Mouse (Mus musculus): Measurements from ENCODE around the gene Ccdc8. TPM values are rescaled to one million over a fixed set of nuclear protein-coding genes. Genes with fewer than 3 reads are reported as not detected.

Gene Ccdc8
- polyA plus RNA-seq, 1 experiment, result 0.87 TPM

- no peaks in the 10 kb centered on the region for H3K27me3 ChIP-seq (ENCODE audit: control insufficient read depth, insufficient read depth, low read length)
- TF ChIP-seq POLR2A (IDR thresholded peaks at IDR 0.05; ENCODE audit: borderline replicate concordance, insufficient read depth, low read length) (no peak), CTCF (IDR thresholded peaks at IDR 0.05; ENCODE audit: borderline replicate concordance, insufficient read depth, low read depth, low read length) (peak; percentile 65; the same call in 1 of the 2 replicates)
- DNase-seq, result peak in 1 of 2 experiments; percentile 85
- WGBS, result 4% methylated on average over 24 of the region's 24 CpGs
- H3K4me1 ChIP-seq (ENCODE audit: control insufficient read depth, insufficient read depth, low read length), result peaks cover 42% of the 10 kb centered on the region
- peak overlapping the region; percentile 88 for H3K4me3 ChIP-seq (replicated peaks; ENCODE audit: insufficient read depth, low read depth, low read length)
- H3K27ac ChIP-seq (ENCODE audit: insufficient read depth, low read length), result peak overlapping the region; percentile 71
Measured at GRCm38 (mm10) chr7:17026710-17027587, 34.4 kb downstream of the Ccdc8 start.

DNA sequence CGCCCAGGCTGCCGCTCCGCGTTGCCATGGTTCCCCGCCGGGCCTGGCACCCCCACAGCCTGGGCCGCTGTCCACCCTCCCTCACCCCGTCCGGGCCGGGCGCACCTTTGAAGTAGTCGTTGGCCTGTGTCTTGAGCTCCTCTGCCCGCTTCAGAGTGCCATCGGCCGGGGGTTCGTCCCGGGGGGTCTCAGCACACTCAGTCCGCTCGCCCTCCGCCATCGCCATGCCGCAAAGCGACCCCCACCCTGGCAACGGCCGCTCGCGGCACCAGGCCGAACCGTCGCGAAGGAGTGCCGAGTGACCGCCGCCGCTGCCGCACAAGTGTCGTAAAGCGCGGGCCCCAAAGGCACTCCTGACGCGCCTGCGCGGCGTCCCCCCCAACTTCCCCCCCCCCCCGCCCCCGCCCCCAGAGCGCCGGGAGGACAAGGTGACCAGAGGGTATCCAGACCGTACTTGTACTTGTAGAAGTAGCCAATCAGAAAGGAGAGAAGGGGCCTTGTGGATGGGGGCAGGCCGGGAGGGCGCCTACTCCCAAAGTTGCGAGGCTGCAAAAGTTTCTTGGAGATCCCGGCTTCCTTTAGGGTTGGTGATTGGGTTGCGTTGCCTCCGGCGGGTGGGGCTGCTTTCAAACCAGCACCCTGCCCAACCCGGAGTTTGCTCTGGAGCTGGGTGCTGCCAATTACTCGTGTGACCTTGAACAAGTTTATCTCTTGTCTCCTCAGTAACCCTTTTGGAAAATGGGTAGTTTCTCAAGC, 35.3 kb downstream of the Ccdc8 start, which contains the start of gene Ppp5c:
Gene Ppp5c, minus strand, starts transcription at position 337 of the 756 bp plus-strand sequence.
- peak; percentile 90 to 91 for DNase-seq
- no peaks in the 10 kb centered on the region for H3K27me3 ChIP-seq (ENCODE audit: control insufficient read depth, insufficient read depth, low read length)
- H3K4me3 ChIP-seq (replicated peaks; ENCODE audit: insufficient read depth, low read depth, low read length), result peak within 1 kb of the TSS; percentile 88
- peak within 1 kb of the TSS; percentile 71 for H3K27ac ChIP-seq (ENCODE audit: insufficient read depth, low read length)
- WGBS, result 0% methylated on average over 56 of the region's 58 CpGs
- no peak for TF ChIP-seq CTCF (IDR thresholded peaks at IDR 0.05; ENCODE audit: borderline replicate concordance, insufficient read depth, low read depth, low read length)
- peak; percentile 67 for TF ChIP-seq POLR2A (IDR thresholded peaks at IDR 0.05; ENCODE audit: borderline replicate concordance, insufficient read depth, low read length)
- peaks cover 34% of the 10 kb centered on the region for H3K4me1 ChIP-seq (ENCODE audit: control insufficient read depth, insufficient read depth, low read length)

GRCm38 (mm10) chr7:17028923-17029322, 36.4 kb downstream of the Ccdc8 start:
- no peak overlapping the region for H3K4me3 ChIP-seq (replicated peaks; ENCODE audit: insufficient read depth, low read depth, low read length)
- H3K27me3 ChIP-seq (ENCODE audit: control insufficient read depth, insufficient read depth, low read length), result no peaks in the 10 kb centered on the region
- TF ChIP-seq CTCF (IDR thresholded peaks at IDR 0.05; ENCODE audit: borderline replicate concordance, insufficient read depth, low read depth, low read length) (no peak), POLR2A (IDR thresholded peaks at IDR 0.05; ENCODE audit: borderline replicate concordance, insufficient read depth, low read length) (no peak)
- WGBS, result 59% methylated on average over 7 of the region's 7 CpGs
- peaks cover 22% of the 10 kb centered on the region for H3K4me1 ChIP-seq (ENCODE audit: control insufficient read depth, insufficient read depth, low read length)
- no peak for DNase-seq
- no peak overlapping the region for H3K27ac ChIP-seq (ENCODE audit: insufficient read depth, low read length)

DNA sequence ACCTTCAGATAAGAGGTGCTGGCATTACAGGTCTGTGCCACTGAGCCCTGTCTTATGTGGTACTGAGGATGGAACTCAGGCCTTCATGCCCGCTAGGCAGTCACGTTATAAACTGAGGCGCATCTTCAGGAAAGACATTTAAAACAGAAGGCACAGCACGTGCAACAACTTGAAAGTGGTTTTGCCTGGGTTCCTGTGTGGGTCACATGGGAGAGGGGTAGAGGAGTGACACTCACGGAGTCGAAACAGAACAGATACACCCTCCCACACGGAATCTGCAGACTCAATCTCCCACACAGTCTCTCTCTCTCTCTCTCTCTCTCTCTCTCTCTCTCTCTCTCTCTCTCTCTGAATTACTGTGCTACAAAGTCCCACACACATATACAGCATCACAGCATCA, 37.7 kb downstream of the Ccdc8 start:
- no peak overlapping the region for H3K27ac ChIP-seq (ENCODE audit: insufficient read depth, low read length)

DNA sequence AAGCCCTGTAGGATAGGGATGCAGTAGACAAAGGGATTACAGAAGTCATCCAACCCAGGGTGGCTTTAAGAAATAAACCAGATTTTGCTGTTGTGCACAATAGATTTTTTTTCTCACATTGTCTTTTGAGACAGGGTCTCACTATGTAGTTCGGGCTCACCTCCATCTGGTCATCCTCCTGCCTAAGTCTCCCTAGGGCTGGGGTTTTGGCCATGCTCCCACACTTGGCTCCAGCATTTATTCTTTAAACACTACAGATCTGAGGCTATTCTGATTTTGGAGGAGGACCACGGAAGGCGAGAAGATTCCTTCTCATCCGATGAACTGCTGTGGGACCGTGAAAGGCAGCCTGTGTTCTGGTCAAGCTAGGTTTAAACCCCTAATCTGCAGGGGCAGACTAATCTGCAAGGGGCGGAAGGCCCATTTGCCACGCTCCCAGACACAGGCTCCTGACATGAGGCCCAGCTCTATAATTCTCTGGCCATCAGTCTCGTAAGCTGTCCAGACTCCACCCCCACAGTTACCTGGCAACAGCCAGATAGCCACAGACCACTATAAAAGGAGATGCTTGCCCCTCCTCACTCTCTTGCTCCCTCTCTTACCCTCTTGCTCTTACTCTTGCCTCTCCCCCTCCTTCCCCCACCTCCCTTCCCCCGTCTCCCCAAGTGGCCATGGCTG, 45.6 kb downstream of the Ccdc8 start:
- no peaks in the 10 kb centered on the region; the same call in 1 of the 2 replicates for H3K4me1 ChIP-seq (ENCODE audit: control insufficient read depth, insufficient read depth, low read length)
- no peak overlapping the region for H3K27ac ChIP-seq (ENCODE audit: insufficient read depth, low read length)
- H3K27me3 ChIP-seq (ENCODE audit: control insufficient read depth, insufficient read depth, low read length), result no peaks in the 10 kb centered on the region
- WGBS, result 48% methylated on average over 9 of the region's 9 CpGs
- no peak for DNase-seq
- TF ChIP-seq CTCF (IDR thresholded peaks at IDR 0.05; ENCODE audit: borderline replicate concordance, insufficient read depth, low read depth, low read length) (no peak), POLR2A (IDR thresholded peaks at IDR 0.05; ENCODE audit: borderline replicate concordance, insufficient read depth, low read length) (no peak)
- H3K4me3 ChIP-seq (replicated peaks; ENCODE audit: insufficient read depth, low read depth, low read length), result no peak overlapping the region

More for the DNA sequence above, 37.7 kb downstream of the Ccdc8 start:
- TF ChIP-seq POLR2A (IDR thresholded peaks at IDR 0.05; ENCODE audit: borderline replicate concordance, insufficient read depth, low read length), result no peak
- no peak for TF ChIP-seq CTCF (IDR thresholded peaks at IDR 0.05; ENCODE audit: borderline replicate concordance, insufficient read depth, low read depth, low read length)
- H3K27me3 ChIP-seq (ENCODE audit: control insufficient read depth, insufficient read depth, low read length), result no peaks in the 10 kb centered on the region
- DNase-seq, result no peak
- H3K4me3 ChIP-seq (replicated peaks; ENCODE audit: insufficient read depth, low read depth, low read length), result no peak overlapping the region
- H3K4me1 ChIP-seq (ENCODE audit: control insufficient read depth, insufficient read depth, low read length), result peaks cover 9% of the 10 kb centered on the region
- WGBS, result 79% methylated on average over 7 of the region's 7 CpGs

- WGBS, result 91% methylated on average over 7 of the region's 7 CpGs
- Histone ChIP-seq H3K4me3 (replicated peaks; ENCODE audit: insufficient read depth, low read depth, low read length) (no peak overlapping the region), H3K4me1 (ENCODE audit: control insufficient read depth, insufficient read depth, low read length) (peaks cover 2% of the 10 kb centered on the region; the same call in 1 of the 2 replicates), H3K27ac (ENCODE audit: insufficient read depth, low read length) (no peak overlapping the region), H3K27me3 (ENCODE audit: control insufficient read depth, insufficient read depth, low read length) (no peaks in the 10 kb centered on the region)
- DNase-seq, result no peak
- TF ChIP-seq POLR2A (IDR thresholded peaks at IDR 0.05; ENCODE audit: borderline replicate concordance, insufficient read depth, low read length) (no peak), CTCF (IDR thresholded peaks at IDR 0.05; ENCODE audit: borderline replicate concordance, insufficient read depth, low read depth, low read length) (no peak)
Measured at GRCm38 (mm10) chr7:17039373-17039772, 46.9 kb downstream of the Ccdc8 start.

DNA sequence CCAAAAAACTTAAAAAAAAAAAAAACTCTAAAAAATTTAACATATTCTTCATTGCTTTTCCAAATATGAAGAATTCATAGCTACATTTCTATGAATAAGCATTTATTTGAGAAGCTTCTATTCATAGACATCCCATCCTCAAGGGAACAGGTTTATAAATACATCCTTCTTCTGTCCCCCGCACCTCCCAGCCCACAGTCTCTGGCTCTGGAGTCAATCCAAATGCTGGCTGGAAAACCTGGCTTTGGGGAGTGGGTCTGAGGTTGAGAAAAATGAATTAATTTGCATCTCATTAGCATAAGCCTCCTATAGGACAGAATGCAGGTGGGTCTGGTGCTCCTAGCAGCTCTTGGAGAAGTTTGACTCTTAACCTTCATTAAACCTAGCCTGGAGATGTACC, 53.2 kb downstream of the Ccdc8 start:
- no peak overlapping the region for H3K27ac ChIP-seq (ENCODE audit: insufficient read depth, low read length)
- H3K27me3 ChIP-seq (ENCODE audit: control insufficient read depth, insufficient read depth, low read length), result no peaks in the 10 kb centered on the region
- H3K4me3 ChIP-seq (replicated peaks; ENCODE audit: insufficient read depth, low read depth, low read length), result no peak overlapping the region
- DNase-seq, result no peak
- 47% methylated on average over 1 of the region's 1 CpGs for WGBS
- H3K4me1 ChIP-seq (ENCODE audit: control insufficient read depth, insufficient read depth, low read length), result peaks cover 6% of the 10 kb centered on the region; the same call in 1 of the 2 replicates
- TF ChIP-seq CTCF (IDR thresholded peaks at IDR 0.05; ENCODE audit: borderline replicate concordance, insufficient read depth, low read depth, low read length), result no peak
- TF ChIP-seq POLR2A (IDR thresholded peaks at IDR 0.05; ENCODE audit: borderline replicate concordance, insufficient read depth, low read length), result no peak

Other genes starting within 250 kb of the Ccdc8 start
- gene Slc1a5, start 211.4 kb upstream of the Ccdc8 start, polyA plus RNA-seq (2012; rRNA removed), result 3.5 and 4.0 TPM in 2 replicates
- 158 and 160 TPM in 2 replicates for gene Strn4, start 176.8 kb upstream of the Ccdc8 start, polyA plus RNA-seq (2012; rRNA removed)
- 38.6 and 38.9 TPM in 2 replicates for gene Fkrp, start 176.0 kb upstream of the Ccdc8 start, polyA plus RNA-seq (2012; rRNA removed)
- 6.5 and 7.5 TPM in 2 replicates for gene Prkd2, start 149.8 kb upstream of the Ccdc8 start, polyA plus RNA-seq (2012; rRNA removed)
- gene Dact3, start 117.4 kb upstream of the Ccdc8 start, polyA plus RNA-seq (2012; rRNA removed), result 60.8 and 68.2 TPM in 2 replicates
- gene Gng8, start 100.9 kb upstream of the Ccdc8 start, polyA plus RNA-seq (2012; rRNA removed), result 10.0 and 14.0 TPM in 2 replicates
- 0.11 TPM in 2 replicates for gene Ptgir, start 86.2 kb upstream of the Ccdc8 start, polyA plus RNA-seq (2012; rRNA removed)
- 1,355 and 1,504 TPM in 2 replicates for gene Calm3, start 68.6 kb upstream of the Ccdc8 start, polyA plus RNA-seq (2012; rRNA removed)
- gene Pnmal2, start 48.0 kb upstream of the Ccdc8 start, polyA plus RNA-seq (2012; rRNA removed), result 135 and 136 TPM in 2 replicates
- gene Pnmal1, start 33.0 kb upstream of the Ccdc8 start, polyA plus RNA-seq (2012; rRNA removed), result 27.4 and 29.9 TPM in 2 replicates
- gene Gm42372, start 9.6 kb upstream of the Ccdc8 start, polyA plus RNA-seq (2012; rRNA removed), result 33.2 and 34.4 TPM in 2 replicates
- gene Ppp5c, start 35.2 kb downstream of the Ccdc8 start, polyA plus RNA-seq (2012; rRNA removed), result 306 and 336 TPM in 2 replicates
- gene Hif3a, start 69.7 kb downstream of the Ccdc8 start, polyA plus RNA-seq (2012; rRNA removed), result 2.1 and 4.2 TPM in 2 replicates
- gene Psg16, start 81.3 kb downstream of the Ccdc8 start, polyA plus RNA-seq (2012; rRNA removed), result 20.8 and 22.0 TPM in 2 replicates
- 0.41 and 0.62 TPM in 2 replicates for gene Ceacam3, start 157.6 kb downstream of the Ccdc8 start, polyA plus RNA-seq (2012; rRNA removed)
- gene Psg29, start 210.8 kb downstream of the Ccdc8 start, polyA plus RNA-seq (2012; rRNA removed), result 0.24 and 0.25 TPM in 2 replicates